Mouse (Mus musculus) G1E-ER4 (cell line): ENCODE data around the gene Peak1. TPM values are rescaled to one million over a fixed set of nuclear protein-coding genes. Genes with fewer than 3 reads are reported as not detected.

Experiments
- GATA1 ChIP-seq: IDR thresholded peaks from one replicate; pipeline ENCODE4 v1.8.0; 2012; ENCODE audit warnings: low read length, inconsistent platforms
- polyA plus RNA-seq: library from polyadenylated mRNA; stranded (reverse); fragments of >175 nt; gene quantifications from 2 replicates; pipeline ENCODE4 v1.2.3, GENCODE M21; 2012

The Peak1 gene
- polyA plus RNA-seq, 1 experiment, result 1.8 TPM

DNA sequence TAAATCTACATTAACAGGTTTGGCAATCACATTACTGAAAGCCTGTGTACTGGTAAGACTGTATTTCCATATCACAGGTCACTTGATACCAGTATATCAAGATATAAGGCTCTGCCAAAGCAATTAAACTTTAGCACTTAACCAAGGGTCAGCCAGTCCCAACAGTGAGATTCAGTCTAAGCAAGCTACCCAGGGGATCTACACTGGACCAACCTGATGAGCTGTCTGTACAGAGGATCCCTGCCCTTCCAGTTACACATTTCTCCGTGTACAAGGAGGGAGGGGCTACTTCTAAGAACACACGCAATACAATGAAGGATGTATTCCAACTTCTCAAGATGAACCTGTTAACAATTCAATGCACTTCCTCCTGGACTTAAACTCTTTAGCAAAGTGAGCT is 259.8 kb downstream of the Peak1 start:
- TF ChIP-seq GATA1, result no peak

DNA sequence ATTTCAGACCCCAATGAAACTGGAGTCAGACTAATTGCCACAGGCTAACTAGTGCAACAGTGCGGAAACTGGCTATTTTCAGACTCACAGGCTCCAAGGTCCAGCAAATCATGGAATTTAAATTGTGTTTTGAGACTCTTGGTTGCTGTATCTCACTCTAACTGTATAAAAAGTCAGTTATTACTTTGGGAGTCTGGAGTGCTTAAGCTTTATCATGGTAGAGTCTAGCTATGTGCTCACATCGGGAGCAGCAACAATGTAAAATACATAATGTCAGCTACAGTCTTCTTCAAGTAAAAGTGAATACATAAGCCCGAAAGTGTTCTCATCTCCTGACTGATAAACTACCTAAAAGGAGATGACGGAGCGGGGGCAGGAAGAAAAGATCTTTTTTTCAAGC is 263.3 kb downstream of the Peak1 start:
- no peak for TF ChIP-seq GATA1

DNA sequence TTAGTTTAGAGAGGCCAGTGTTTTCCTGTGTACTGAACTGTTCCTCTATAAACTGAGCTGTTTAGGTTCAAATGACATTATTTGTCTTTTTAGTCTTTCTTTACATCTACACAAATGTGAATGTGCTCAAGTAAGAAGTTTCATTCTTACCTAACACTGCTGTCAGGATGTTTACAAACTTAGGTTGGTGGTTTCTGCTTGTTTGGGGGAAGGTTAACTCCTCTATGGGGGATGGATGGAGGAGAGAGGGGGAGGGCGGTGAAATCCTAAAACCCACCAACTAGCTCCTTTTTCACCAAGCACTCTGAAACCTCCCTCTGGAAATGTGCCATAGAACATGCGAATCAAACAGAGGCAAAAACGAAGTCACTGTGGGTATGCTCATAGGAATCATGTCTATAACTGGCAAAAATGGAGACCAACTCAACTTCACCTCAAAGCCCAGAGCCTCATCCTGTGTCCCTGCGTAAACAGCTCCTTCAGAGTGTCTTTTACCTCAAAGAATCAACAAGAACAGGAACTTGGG is 265.3 kb downstream of the Peak1 start:
- TF ChIP-seq GATA1, result no peak

DNA sequence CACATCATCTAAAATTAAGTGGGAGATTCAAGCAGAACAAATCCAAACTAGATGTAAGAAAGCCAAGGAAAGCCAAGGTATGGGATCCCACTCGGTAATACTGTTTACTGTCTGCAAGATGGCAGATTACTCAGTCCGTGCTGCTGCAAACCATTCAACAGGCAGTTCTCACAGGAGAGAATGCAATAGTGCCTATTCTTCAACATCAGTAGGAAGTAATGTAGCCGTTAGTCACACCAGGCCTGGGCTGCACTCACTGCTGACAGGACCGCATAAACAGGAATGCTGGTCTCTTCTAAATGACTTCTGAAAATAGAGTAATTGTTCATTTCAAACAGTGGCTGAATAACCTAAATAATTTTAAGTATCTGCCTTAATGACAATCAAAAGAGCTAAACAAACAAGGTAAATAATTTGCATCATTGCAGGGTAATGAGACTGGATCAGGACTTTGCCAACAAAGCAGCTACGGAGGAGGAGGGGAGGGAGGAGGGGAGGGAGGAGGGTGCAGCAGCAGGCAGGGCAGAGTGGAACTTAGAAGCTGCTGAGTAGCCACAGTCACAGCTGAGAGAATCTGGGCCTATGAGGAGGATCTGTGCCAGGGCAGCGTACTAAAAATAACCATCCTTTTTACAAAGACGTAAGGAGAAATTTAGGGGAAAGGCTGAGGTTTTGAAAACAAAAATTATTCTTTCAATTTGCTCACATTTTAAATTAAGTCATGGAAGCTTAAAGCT is 266.0 kb downstream of the Peak1 start:
- TF ChIP-seq GATA1, result no peak

Other genes with a start within 250 kb of the Peak1 start
- gene Hmg20a, start 542 bp upstream of the Peak1 start, polyA plus RNA-seq, result 3.7 and 12.2 TPM in 2 replicates